Mouse (Mus musculus): Measurements from ENCODE around the gene Pax8. TPM values are rescaled to one million over a fixed set of nuclear protein-coding genes. Genes with fewer than 3 reads are reported as not detected.

Pax8 gene
- polyA plus RNA-seq, 1 experiment = 3.6 TPM

DNA sequence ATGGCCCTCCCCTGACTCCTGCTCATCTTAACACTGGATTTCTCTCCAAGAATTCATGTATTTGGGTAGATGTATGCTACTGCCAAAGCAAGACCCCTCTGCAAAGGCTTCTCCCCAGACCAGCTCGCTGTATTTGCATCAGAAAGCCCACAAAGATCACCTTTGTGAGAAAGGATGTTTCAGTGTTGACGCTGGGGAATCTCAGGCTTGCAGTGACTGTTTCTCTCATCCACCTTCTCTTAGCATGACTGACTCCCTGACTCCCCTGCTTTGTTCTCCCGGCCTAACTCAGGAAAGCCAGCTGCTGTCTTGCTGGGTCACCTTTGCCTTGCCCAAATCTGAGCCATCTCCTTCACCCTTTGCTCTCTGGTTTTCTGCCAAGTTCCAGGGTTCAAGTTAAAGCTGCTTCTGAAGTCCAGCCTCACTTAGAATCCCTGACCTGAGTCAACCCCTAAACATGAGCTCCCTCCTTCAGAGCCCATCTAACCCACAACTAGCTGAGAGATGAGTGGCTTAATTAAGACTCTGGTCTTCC is 32.1 kb downstream of the Pax8 start:
- no peak overlapping the region for H3K27ac ChIP-seq (ENCODE audit: insufficient read depth, low read length)
- no peak for TF ChIP-seq CTCF (IDR thresholded peaks at IDR 0.05; ENCODE audit: borderline replicate concordance, insufficient read depth, low read depth, low read length)
- no peak for TF ChIP-seq POLR2A (IDR thresholded peaks at IDR 0.05; ENCODE audit: borderline replicate concordance, insufficient read depth, low read length)
- no peaks in the 10 kb centered on the region for H3K27me3 ChIP-seq (ENCODE audit: control insufficient read depth, insufficient read depth, low read length)
- H3K4me1 ChIP-seq (ENCODE audit: control insufficient read depth, insufficient read depth, low read length) = no peaks in the 10 kb centered on the region
- DNase-seq = no peak
- WGBS = 61% methylated on average over 3 of the region's 3 CpGs
- H3K4me3 ChIP-seq (replicated peaks; ENCODE audit: insufficient read depth, low read depth, low read length) = no peak overlapping the region

DNA sequence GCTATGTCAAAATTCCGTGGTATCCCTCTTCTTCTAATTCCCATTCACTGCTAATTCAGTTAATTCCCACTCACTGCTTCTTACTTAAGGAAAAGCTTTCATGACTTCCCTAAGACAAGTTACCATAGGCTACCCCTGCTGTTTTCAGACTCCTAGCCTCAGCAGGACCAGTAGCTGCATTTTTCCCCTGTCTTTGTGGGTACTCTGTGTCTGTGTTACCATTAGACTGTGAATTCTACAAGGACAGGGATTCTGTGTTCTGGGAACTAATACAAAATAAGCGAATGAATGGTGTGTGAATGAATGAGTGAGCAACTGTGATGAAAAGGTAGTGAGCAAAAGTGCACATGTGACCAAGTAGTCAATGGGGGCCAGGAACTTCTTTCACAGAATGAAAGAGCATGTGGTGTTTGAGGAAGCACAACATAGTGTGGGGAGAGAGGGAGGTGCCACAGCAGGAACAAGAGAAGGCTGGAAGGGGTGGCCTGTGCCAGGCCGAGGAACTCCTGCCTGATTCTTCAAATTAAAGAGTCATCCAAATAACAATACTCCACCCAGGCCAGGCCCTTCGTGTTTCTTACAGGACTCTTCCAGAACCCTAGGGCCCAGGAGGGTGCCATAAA is 33.0 kb downstream of the Pax8 start:
- DNase-seq = no peak
- 64% methylated on average over 4 of the region's 4 CpGs for WGBS
- no peaks in the 10 kb centered on the region for H3K27me3 ChIP-seq (ENCODE audit: control insufficient read depth, insufficient read depth, low read length)
- no peaks in the 10 kb centered on the region for H3K4me1 ChIP-seq (ENCODE audit: control insufficient read depth, insufficient read depth, low read length)
- H3K27ac ChIP-seq (ENCODE audit: insufficient read depth, low read length) = no peak overlapping the region
- H3K4me3 ChIP-seq (replicated peaks; ENCODE audit: insufficient read depth, low read depth, low read length) = no peak overlapping the region
- TF ChIP-seq CTCF (IDR thresholded peaks at IDR 0.05; ENCODE audit: borderline replicate concordance, insufficient read depth, low read depth, low read length) = no peak
- TF ChIP-seq POLR2A (IDR thresholded peaks at IDR 0.05; ENCODE audit: borderline replicate concordance, insufficient read depth, low read length) = no peak

DNA sequence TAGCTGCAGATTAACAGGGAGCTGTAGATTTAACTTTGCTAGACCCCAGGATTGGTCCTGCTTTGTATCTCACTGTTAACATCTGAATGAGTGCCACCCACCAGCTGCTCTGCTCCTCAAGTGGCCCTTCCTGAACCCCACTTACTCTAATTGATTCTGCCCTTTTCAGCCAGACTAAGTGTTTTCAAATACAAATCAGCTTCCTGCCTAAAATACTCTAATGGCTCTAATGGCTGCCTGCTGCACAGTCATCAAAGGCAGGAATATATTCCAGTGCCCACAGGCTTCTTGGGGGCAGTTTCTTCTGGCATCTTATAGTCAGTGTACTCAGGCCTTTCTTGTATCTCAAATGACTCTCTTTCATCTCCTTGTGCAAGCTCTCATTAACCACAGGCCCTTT is 33.5 kb downstream of the Pax8 start:
- no peaks in the 10 kb centered on the region for H3K4me1 ChIP-seq (ENCODE audit: control insufficient read depth, insufficient read depth, low read length)
- TF ChIP-seq CTCF (IDR thresholded peaks at IDR 0.05; ENCODE audit: borderline replicate concordance, insufficient read depth, low read depth, low read length) = no peak
- no peak for TF ChIP-seq POLR2A (IDR thresholded peaks at IDR 0.05; ENCODE audit: borderline replicate concordance, insufficient read depth, low read length)
- DNase-seq = no peak
- no peak overlapping the region for H3K27ac ChIP-seq (ENCODE audit: insufficient read depth, low read length)
- no peaks in the 10 kb centered on the region for H3K27me3 ChIP-seq (ENCODE audit: control insufficient read depth, insufficient read depth, low read length)
- no peak overlapping the region for H3K4me3 ChIP-seq (replicated peaks; ENCODE audit: insufficient read depth, low read depth, low read length)

DNA sequence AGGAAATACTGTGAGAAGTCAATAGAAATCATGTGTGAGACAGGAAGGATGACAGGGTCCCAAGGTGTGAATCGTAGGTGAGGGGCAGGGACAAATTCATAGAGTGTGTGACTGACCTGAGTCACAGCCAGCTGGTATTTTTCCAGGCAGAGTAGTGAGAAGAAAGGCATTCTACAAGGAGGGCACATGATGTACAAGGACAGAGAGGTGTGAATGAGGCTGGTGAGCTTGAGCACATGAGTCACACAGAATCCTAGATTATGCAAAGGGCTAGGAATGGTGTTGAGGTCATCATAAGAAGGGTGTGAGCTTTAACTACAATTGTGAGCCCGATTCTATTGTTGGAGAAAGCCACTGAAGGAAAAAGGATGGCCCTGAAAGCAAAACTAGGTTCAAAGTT is 35.3 kb downstream of the Pax8 start:
- no peak for TF ChIP-seq POLR2A (IDR thresholded peaks at IDR 0.05; ENCODE audit: borderline replicate concordance, insufficient read depth, low read length)
- no peak for TF ChIP-seq CTCF (IDR thresholded peaks at IDR 0.05; ENCODE audit: borderline replicate concordance, insufficient read depth, low read depth, low read length)

DNA sequence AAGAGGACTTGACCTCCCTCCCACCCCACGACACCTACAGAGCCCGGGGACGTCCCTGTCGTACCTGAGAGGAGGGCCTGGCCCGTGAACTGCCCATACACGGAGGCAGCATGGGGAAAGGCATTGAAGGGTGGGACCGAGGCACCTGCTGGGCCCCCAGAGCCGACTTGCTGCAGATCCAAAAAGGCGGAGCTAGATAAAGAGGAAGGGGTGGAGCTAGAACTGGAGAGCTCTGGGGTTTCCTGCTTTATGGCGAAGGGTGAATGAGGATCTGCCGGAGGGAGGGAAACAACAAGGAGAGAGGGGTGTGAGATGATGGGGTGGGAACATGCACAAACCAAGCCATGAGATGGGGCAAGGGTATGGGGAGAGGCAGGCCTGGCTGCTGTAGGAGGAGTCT is 39.7 kb downstream of the Pax8 start:
- Histone ChIP-seq H3K4me3 (replicated peaks; ENCODE audit: insufficient read depth, low read depth, low read length) (no peak overlapping the region), H3K27me3 (ENCODE audit: control insufficient read depth, insufficient read depth, low read length) (no peaks in the 10 kb centered on the region), H3K27ac (ENCODE audit: insufficient read depth, low read length) (no peak overlapping the region), H3K4me1 (ENCODE audit: control insufficient read depth, insufficient read depth, low read length) (no peaks in the 10 kb centered on the region)
- TF ChIP-seq CTCF (IDR thresholded peaks at IDR 0.05; ENCODE audit: borderline replicate concordance, insufficient read depth, low read depth, low read length) (no peak), POLR2A (IDR thresholded peaks at IDR 0.05; ENCODE audit: borderline replicate concordance, insufficient read depth, low read length) (no peak)
- no peak for DNase-seq
- 87% methylated on average over 11 of the region's 11 CpGs for WGBS

More for the DNA sequence above, 35.3 kb downstream of the Pax8 start:
- H3K4me3 ChIP-seq (replicated peaks; ENCODE audit: insufficient read depth, low read depth, low read length) = no peak overlapping the region
- 89% methylated on average over 2 of the region's 2 CpGs for WGBS
- no peak overlapping the region for H3K27ac ChIP-seq (ENCODE audit: insufficient read depth, low read length)
- no peaks in the 10 kb centered on the region for H3K4me1 ChIP-seq (ENCODE audit: control insufficient read depth, insufficient read depth, low read length)
- H3K27me3 ChIP-seq (ENCODE audit: control insufficient read depth, insufficient read depth, low read length) = no peaks in the 10 kb centered on the region
- DNase-seq = no peak

DNA sequence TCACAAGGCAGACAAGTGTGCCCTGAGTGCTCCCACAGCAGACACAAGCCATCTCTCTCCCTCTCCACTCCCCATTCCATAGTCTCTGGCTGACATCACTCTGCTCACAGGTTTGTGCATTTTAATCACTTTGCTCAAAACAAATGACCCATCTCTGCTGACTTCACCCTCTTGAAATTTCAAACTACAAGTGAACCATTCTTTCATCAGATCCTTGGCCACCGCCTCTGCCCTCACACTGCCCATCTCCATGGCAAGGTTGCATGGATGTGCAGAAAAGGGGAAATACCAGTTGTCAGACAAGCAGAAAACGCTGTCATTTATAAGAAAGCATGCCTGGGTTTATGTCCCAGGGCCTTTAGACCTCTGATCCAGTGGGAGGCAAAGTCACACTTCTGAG is 40.7 kb downstream of the Pax8 start:
- no peaks in the 10 kb centered on the region for H3K4me1 ChIP-seq (ENCODE audit: control insufficient read depth, insufficient read depth, low read length)
- WGBS = 83% methylated on average over 2 of the region's 2 CpGs
- no peak overlapping the region for H3K4me3 ChIP-seq (replicated peaks; ENCODE audit: insufficient read depth, low read depth, low read length)
- DNase-seq = no peak
- no peak overlapping the region for H3K27ac ChIP-seq (ENCODE audit: insufficient read depth, low read length)
- H3K27me3 ChIP-seq (ENCODE audit: control insufficient read depth, insufficient read depth, low read length) = no peaks in the 10 kb centered on the region
- TF ChIP-seq POLR2A (IDR thresholded peaks at IDR 0.05; ENCODE audit: borderline replicate concordance, insufficient read depth, low read length) = no peak
- no peak for TF ChIP-seq CTCF (IDR thresholded peaks at IDR 0.05; ENCODE audit: borderline replicate concordance, insufficient read depth, low read depth, low read length)

DNA sequence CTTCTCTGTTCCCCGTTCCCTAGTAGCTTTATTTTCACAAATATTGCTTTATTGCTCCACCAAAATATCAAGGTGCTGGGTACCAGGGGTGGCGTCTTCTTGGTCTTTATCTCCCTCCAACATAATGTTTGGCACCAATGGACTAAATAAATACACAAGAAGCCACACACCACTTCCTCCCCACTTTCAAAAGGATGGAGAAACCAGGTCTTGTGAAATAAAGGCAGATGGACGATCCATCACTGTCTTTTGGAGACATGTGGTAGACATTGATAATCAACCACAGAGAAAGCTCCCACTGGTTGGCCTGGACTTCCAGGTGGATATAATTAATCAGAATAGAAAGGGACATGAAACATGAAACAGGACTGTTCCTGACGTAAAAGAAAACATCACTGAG is 45.6 kb downstream of the Pax8 start:
- TF ChIP-seq CTCF (IDR thresholded peaks at IDR 0.05; ENCODE audit: borderline replicate concordance, insufficient read depth, low read depth, low read length) = no peak
- no peak for TF ChIP-seq POLR2A (IDR thresholded peaks at IDR 0.05; ENCODE audit: borderline replicate concordance, insufficient read depth, low read length)
- WGBS = 97% methylated on average over 4 of the region's 4 CpGs
- Histone ChIP-seq H3K4me1 (ENCODE audit: control insufficient read depth, insufficient read depth, low read length) (no peaks in the 10 kb centered on the region; the same call in 1 of the 2 replicates), H3K4me3 (replicated peaks; ENCODE audit: insufficient read depth, low read depth, low read length) (no peak overlapping the region), H3K27me3 (ENCODE audit: control insufficient read depth, insufficient read depth, low read length) (no peaks in the 10 kb centered on the region), H3K27ac (ENCODE audit: insufficient read depth, low read length) (no peak overlapping the region)
- DNase-seq = no peak

All from cerebellum, adult 2 months (tissue).